Mouse (Mus musculus) urinary bladder, postnatal 25 days (tissue): ENCODE data around the gene Rad9a.

Experiments
- DNase-seq: peaks from one replicate; pipeline ENCODE4 v3.0.0; 2022; ENCODE audit warnings: low spot score

The Rad9a gene

GRCm38 (mm10) chr19:4218293-4218692 lies 16.8 kb upstream of the Rad9a start:
- DNase-seq = no peak

- DNase-seq = no peak
Observed at GRCm38 (mm10) chr19:4217855-4218254, 16.4 kb upstream of the Rad9a start.

- no peak for DNase-seq
Observed at GRCm38 (mm10) chr19:4217140-4217539, 15.7 kb upstream of the Rad9a start.

GRCm38 (mm10) chr19:4216041-4216685 lies 14.7 kb upstream of the Rad9a start:
- no peak for DNase-seq

- no peak for DNase-seq
Observed at GRCm38 (mm10) chr19:4215451-4215840, 14.0 kb upstream of the Rad9a start.

GRCm38 (mm10) chr19:4214771-4215450 lies 13.4 kb upstream of the Rad9a start:
- no peak for DNase-seq

GRCm38 (mm10) chr19:4214071-4214770 lies 12.8 kb upstream of the Rad9a start, which contains the start of the genes Clcf1 and AC109138.7:
Clcf1 (plus strand) TSS chr19:4214238.
AC109138.7 (plus strand) TSS chr19:4214357.
- peak; percentile 49 for DNase-seq

- DNase-seq = no peak
Observed at GRCm38 (mm10) chr19:4213524-4213974, 12.1 kb upstream of the Rad9a start.

GRCm38 (mm10) chr19:4211891-4212588 lies 10.6 kb upstream of the Rad9a start:
- DNase-seq = no peak

GRCm38 (mm10) chr19:4208563-4208962 lies 7.1 kb upstream of the Rad9a start:
- no peak for DNase-seq

GRCm38 (mm10) chr19:4206971-4207370 lies 5.5 kb upstream of the Rad9a start:
- peak; percentile 64 for DNase-seq

- DNase-seq = no peak
Observed at GRCm38 (mm10) chr19:4204889-4205288, 3.4 kb upstream of the Rad9a start.

GRCm38 (mm10) chr19:4203604-4204326 lies 2.3 kb upstream of the Rad9a start:
- DNase-seq = no peak

- DNase-seq = no peak
Observed at GRCm38 (mm10) chr19:4203148-4203547, 1.7 kb upstream of the Rad9a start.

- DNase-seq = no peak
Observed at GRCm38 (mm10) chr19:4202149-4202548, 687 bp upstream of the Rad9a start.

GRCm38 (mm10) chr19:4197180-4197579 lies 4.3 kb downstream of the Rad9a start:
- DNase-seq = no peak

- no peak for DNase-seq
Observed at GRCm38 (mm10) chr19:4196548-4196947, 4.9 kb downstream of the Rad9a start.

GRCm38 (mm10) chr19:4196048-4196447 lies 5.4 kb downstream of the Rad9a start:
- no peak for DNase-seq

GRCm38 (mm10) chr19:4194776-4195650 lies 6.4 kb downstream of the Rad9a start:
- DNase-seq = no peak

GRCm38 (mm10) chr19:4194021-4194724 lies 7.3 kb downstream of the Rad9a start:
- no peak for DNase-seq
